Mouse (Mus musculus): ENCODE measurements at regions not wholly inside any gene's neighbourhood (a gene's known extent, or its start where the extent isn't known, plus 50 kb on each side); places are given as distances from the start of the nearest gene placed in this dataset.

DNA sequence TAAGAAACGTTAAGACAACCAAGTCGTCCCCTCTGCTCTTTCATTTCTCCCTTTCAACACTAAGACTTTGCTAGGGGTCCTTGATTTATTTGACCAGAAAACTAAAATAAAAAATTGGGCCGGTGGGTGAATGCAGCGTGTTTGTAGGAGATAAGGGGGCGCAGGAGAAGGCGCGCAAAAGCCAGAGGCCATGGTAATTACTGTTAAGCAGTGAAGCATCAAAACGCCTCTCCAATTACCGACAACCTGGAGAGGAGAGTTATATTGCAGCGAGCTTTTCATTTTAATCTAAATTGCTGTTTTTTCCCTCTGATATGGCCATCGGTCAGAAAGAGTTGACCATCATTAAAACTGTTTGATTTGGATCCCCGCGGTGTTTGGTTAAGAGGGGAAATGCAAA lies 168.9 kb downstream of the Foxa2 start:
- no peaks in the 10 kb centered on the region for H3K4me1 ChIP-seq (ENCODE audit: insufficient read depth, low read depth, low read length)
- H3K4me2 ChIP-seq (replicated peaks; ENCODE audit: low read depth, low read length): no peak overlapping the region
- TF ChIP-seq EP300 (IDR thresholded peaks at IDR 0.05): no peak
- no peak for TF ChIP-seq CTCF (IDR thresholded peaks at IDR 0.05)
- H3K9me3 ChIP-seq (ENCODE audit: low read length): no peaks in the 10 kb centered on the region
- WGBS: 29% methylated on average over 13 of the region's 13 CpGs
- H3K4me3 ChIP-seq (ENCODE audit: low read depth, low read length): no peak overlapping the region
- H3K36me3 ChIP-seq (ENCODE audit: insufficient read depth, low read length): no peaks in the 10 kb centered on the region
- no peak overlapping the region for H3K27ac ChIP-seq (ENCODE audit: low read length)
- ATAC-seq: no peak
- H3K9ac ChIP-seq (replicated peaks; ENCODE audit: low read depth): no peak overlapping the region
- DNase-seq (ENCODE audit: low spot score): no peak
- H3K27me3 ChIP-seq (replicated peaks; ENCODE audit: insufficient read depth, low read length): no peaks in the 10 kb centered on the region

DNA sequence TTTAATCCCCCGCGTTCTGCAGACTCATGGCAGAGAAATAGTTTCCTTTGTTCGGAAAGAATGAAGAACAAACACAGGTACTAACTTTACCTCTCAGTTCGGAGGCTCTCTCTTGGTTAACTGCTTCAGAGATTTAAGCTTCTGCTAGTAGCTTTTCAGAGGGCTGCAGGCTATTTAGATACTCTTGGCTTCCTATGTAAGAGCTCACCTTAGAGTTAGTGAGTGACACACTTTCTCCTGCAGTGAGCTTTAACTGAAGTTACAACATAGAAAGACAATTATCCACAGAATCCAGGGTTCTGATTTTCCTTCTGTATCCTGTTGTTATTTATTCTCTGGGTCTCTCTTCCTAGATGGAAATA lies 169.2 kb downstream of the Foxa2 start:
- DNase-seq (ENCODE audit: low spot score) (no peak), ATAC-seq (no peak)
- no peak for TF ChIP-seq EP300 (IDR thresholded peaks at IDR 0.05)
- TF ChIP-seq CTCF (IDR thresholded peaks at IDR 0.05): no peak
- H3K36me3 ChIP-seq (ENCODE audit: insufficient read depth, low read length): no peaks in the 10 kb centered on the region
- no peaks in the 10 kb centered on the region for H3K9me3 ChIP-seq (ENCODE audit: low read length)
- H3K4me3 ChIP-seq (ENCODE audit: low read depth, low read length): peak overlapping the region; percentile 31; the same call in 1 of the 2 replicates
- no peak overlapping the region for H3K9ac ChIP-seq (replicated peaks; ENCODE audit: low read depth)
- WGBS: 7% methylated on average over 4 of the region's 4 CpGs
- no peak overlapping the region for H3K27ac ChIP-seq (ENCODE audit: low read length)
- peak overlapping the region; percentile 53 for H3K4me2 ChIP-seq (replicated peaks; ENCODE audit: low read depth, low read length)
- H3K27me3 ChIP-seq (replicated peaks; ENCODE audit: insufficient read depth, low read length): no peaks in the 10 kb centered on the region
- H3K4me1 ChIP-seq (ENCODE audit: insufficient read depth, low read depth, low read length): no peaks in the 10 kb centered on the region

GRCm38 (mm10) chr2:147876708-147877542 lies 169.8 kb downstream of the Foxa2 start:
- no peak for TF ChIP-seq CTCF (IDR thresholded peaks at IDR 0.05)
- Histone ChIP-seq H3K9me3 (ENCODE audit: low read length) (no peaks in the 10 kb centered on the region), H3K9ac (replicated peaks; ENCODE audit: low read depth) (no peak overlapping the region), H3K27ac (ENCODE audit: low read length) (no peak overlapping the region), H3K36me3 (ENCODE audit: insufficient read depth, low read length) (no peaks in the 10 kb centered on the region), H3K27me3 (replicated peaks; ENCODE audit: insufficient read depth, low read length) (no peaks in the 10 kb centered on the region), H3K4me2 (replicated peaks; ENCODE audit: low read depth, low read length) (peak overlapping the region; percentile 53), H3K4me3 (ENCODE audit: low read depth, low read length) (peak overlapping the region; percentile 31), H3K4me1 (ENCODE audit: insufficient read depth, low read depth, low read length) (no peaks in the 10 kb centered on the region)
- no peak for DNase-seq (ENCODE audit: low spot score)
- 1% methylated on average over 19 of the region's 19 CpGs for WGBS
- ATAC-seq: no peak

GRCm38 (mm10) chr2:147872972-147873371 lies 173.8 kb downstream of the Foxa2 start:
- ATAC-seq (no peak), DNase-seq (ENCODE audit: low spot score) (no peak)
- no peaks in the 10 kb centered on the region for H3K36me3 ChIP-seq (ENCODE audit: insufficient read depth, low read length)
- no peak overlapping the region for H3K4me2 ChIP-seq (replicated peaks; ENCODE audit: low read depth, low read length)
- H3K9me3 ChIP-seq (ENCODE audit: low read length): no peaks in the 10 kb centered on the region
- 61% methylated on average over 3 of the region's 3 CpGs for WGBS
- no peak overlapping the region for H3K9ac ChIP-seq (replicated peaks; ENCODE audit: low read depth)
- no peak overlapping the region for H3K27ac ChIP-seq (ENCODE audit: low read length)
- no peaks in the 10 kb centered on the region for H3K27me3 ChIP-seq (replicated peaks; ENCODE audit: insufficient read depth, low read length)
- no peak for TF ChIP-seq CTCF (IDR thresholded peaks at IDR 0.05)
- no peaks in the 10 kb centered on the region for H3K4me1 ChIP-seq (ENCODE audit: insufficient read depth, low read depth, low read length)
- H3K4me3 ChIP-seq (ENCODE audit: low read depth, low read length): no peak overlapping the region

DNA sequence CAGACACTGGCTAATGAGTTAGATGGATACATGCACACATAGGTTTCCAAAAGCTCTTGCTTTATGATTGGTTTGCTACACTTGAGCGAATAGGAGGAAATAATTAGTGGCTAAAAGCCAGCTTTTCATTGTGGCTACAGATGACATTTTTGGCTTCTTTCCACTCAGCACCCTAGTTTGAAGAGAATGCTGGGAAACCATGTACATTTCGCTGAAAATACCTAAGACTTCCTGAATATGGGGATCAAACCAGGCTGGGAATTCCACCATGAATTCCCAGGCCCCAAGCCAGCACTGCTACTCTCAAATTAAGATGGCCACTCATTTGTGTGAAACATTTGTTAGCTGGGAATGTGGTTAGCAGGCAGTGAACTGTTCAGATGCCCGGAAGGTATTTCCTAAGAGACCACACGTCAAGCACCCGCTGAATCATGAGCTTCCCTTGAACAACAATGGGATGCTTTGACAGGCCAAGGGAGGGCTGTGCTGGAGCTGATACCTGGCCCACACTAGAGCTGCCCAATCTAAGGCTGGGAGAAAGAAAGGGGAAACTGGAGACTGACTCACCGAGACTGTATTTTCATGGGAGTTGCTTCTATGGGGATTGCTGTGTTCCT lies 195.5 kb downstream of the Foxa2 start:
- no peak overlapping the region for H3K27ac ChIP-seq (ENCODE audit: low read length)
- 63% methylated on average over 6 of the region's 6 CpGs for WGBS
- H3K4me2 ChIP-seq (replicated peaks; ENCODE audit: low read depth, low read length): no peak overlapping the region
- ATAC-seq: no peak
- H3K9me3 ChIP-seq (ENCODE audit: low read length): no peaks in the 10 kb centered on the region
- no peak overlapping the region for H3K9ac ChIP-seq (replicated peaks; ENCODE audit: low read depth)
- H3K36me3 ChIP-seq (ENCODE audit: insufficient read depth, low read length): no peaks in the 10 kb centered on the region
- TF ChIP-seq CTCF (IDR thresholded peaks at IDR 0.05) (no peak), EP300 (IDR thresholded peaks at IDR 0.05) (no peak)
- DNase-seq (ENCODE audit: low spot score): no peak
- H3K4me3 ChIP-seq (ENCODE audit: low read depth, low read length): no peak overlapping the region
- H3K4me1 ChIP-seq (ENCODE audit: insufficient read depth, low read depth, low read length): no peaks in the 10 kb centered on the region
- no peaks in the 10 kb centered on the region for H3K27me3 ChIP-seq (replicated peaks; ENCODE audit: insufficient read depth, low read length)

DNA sequence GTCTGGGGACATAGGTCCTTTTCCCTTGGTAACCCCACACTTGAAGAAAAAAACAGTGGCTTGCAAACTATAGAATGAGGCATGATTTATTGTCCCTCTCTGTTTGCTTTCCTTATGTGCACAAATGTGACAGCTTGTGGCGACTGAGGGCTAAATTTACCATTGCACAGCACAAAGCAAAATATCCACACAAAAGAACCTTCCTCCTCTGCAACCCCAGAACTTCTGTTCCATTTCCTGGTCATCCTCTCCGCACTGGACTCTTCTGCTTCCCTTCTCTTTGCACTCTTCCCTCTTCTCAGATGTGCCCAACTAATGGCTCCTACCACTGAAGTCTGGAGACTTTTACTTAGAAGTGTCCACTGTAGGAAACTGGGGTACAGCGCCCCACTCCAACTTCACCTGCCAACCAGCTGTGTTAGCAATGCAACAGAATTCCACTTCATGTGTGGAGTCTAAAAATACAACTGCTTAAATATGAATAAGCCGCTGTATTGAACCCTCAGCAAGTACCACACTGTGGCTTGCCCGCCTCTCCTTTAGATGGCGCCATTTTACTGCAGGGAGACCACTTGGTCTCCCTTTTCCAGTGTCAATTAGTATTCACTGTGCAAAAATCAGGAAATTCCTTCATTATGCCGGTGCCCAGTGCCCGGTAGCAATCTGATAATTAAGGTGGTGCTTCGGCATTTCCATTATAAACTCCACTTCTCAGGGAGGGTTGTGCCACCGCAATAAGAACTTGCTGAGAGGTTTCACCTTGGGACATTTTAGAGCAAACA lies 199.6 kb downstream of the Foxa2 start:
- H3K27me3 ChIP-seq (replicated peaks; ENCODE audit: insufficient read depth, low read length): no peaks in the 10 kb centered on the region
- no peaks in the 10 kb centered on the region for H3K36me3 ChIP-seq (ENCODE audit: insufficient read depth, low read length)
- no peak overlapping the region for H3K4me3 ChIP-seq (ENCODE audit: low read depth, low read length)
- peak; percentile 79 for TF ChIP-seq CTCF (IDR thresholded peaks at IDR 0.05)
- TF ChIP-seq EP300 (IDR thresholded peaks at IDR 0.05): 0 out of 2 replicates have a peak, but pooled peaks have one; percentile 12
- no peak overlapping the region for H3K4me2 ChIP-seq (replicated peaks; ENCODE audit: low read depth, low read length)
- H3K27ac ChIP-seq (ENCODE audit: low read length): no peak overlapping the region
- DNase-seq (ENCODE audit: low spot score) (peak; percentile 71), ATAC-seq (peak; percentile 46)
- no peaks in the 10 kb centered on the region for H3K9me3 ChIP-seq (ENCODE audit: low read length)
- WGBS: 21% methylated on average over 10 of the region's 10 CpGs
- no peak overlapping the region for H3K9ac ChIP-seq (replicated peaks; ENCODE audit: low read depth)
- no peaks in the 10 kb centered on the region for H3K4me1 ChIP-seq (ENCODE audit: insufficient read depth, low read depth, low read length)
